ENCODE assay signal across 9 mouse cellular contexts in genomic region chr17:30007883-30008282, GRCm38 (mm10). TPM values are rescaled to one million over a fixed set of nuclear protein-coding genes. Genes with fewer than 3 reads are reported as not detected.
DNase-seq lines count a peak whose midpoint lies in the region; ATAC-seq and TF ChIP-seq lines count a peak whose summit lies in the region.
"Had no signal": no experiment of that assay in that cellular context is flagged by ENCODE, and none has a peak within 500 bp of the region (broad histone marks: within the 10 kb centered on the region; RNA-seq: fewer than 3 reads in every experiment).

No protein-coding gene starts in this region.

- no peaks in the 10 kb centered on the region for H3K9me3 ChIP-seq in forebrain, embryonic 12.5 days
- no peaks in the 10 kb centered on the region for H3K9me3 ChIP-seq in forebrain, postnatal 0 days (ENCODE audit: low read length)
- H3K9me3 ChIP-seq in midbrain, embryonic 10.5 days (replicated peaks): 0 out of 2 replicates have a peak, but pooled peaks cover 4% of the 10 kb centered on the region
- H3K9me3 ChIP-seq in midbrain, embryonic 11.5 days (ENCODE audit: control insufficient read depth, low read length): no peaks in the 10 kb centered on the region
- H3K9me3 ChIP-seq in liver, embryonic 14.5 days (ENCODE audit: control insufficient read depth, low read length): no peaks in the 10 kb centered on the region

- TF ChIP-seq CTCF in forebrain, postnatal 0 days (IDR thresholded peaks at IDR 0.05; ENCODE audit: low read depth): no peak
- TF ChIP-seq CTCF in liver, embryonic 14.5 days (IDR thresholded peaks at IDR 0.05; ENCODE audit: low read depth): no peak

- TF ChIP-seq EP300 in liver, embryonic 14.5 days (IDR thresholded peaks at IDR 0.05; ENCODE audit: low read depth): no peak

- H3K4me1 ChIP-seq in forebrain, embryonic 12.5 days: peaks cover 43% of the 10 kb centered on the region
- H3K4me1 ChIP-seq in forebrain, postnatal 0 days (ENCODE audit: insufficient read depth): peaks cover 19% of the 10 kb centered on the region
- peaks cover 56% of the 10 kb centered on the region for H3K4me1 ChIP-seq in midbrain, embryonic 10.5 days
- peaks cover 26% of the 10 kb centered on the region for H3K4me1 ChIP-seq in midbrain, embryonic 11.5 days (ENCODE audit: control insufficient read depth, insufficient read depth, low read length)
- H3K4me1 ChIP-seq in liver, embryonic 14.5 days (replicated peaks; ENCODE audit: control insufficient read depth in 2 of 2, insufficient read depth in 2 of 2, low read length in 1 of 2): peaks cover 20 to 34% of the 10 kb centered on the region in 2 experiments

- H3K27me3 ChIP-seq in forebrain, embryonic 12.5 days: no peaks in the 10 kb centered on the region
- H3K27me3 ChIP-seq in forebrain, postnatal 0 days (ENCODE audit: insufficient read depth, low read length): no peaks in the 10 kb centered on the region
- no peaks in the 10 kb centered on the region for H3K27me3 ChIP-seq in midbrain, embryonic 10.5 days (ENCODE audit: low read depth, poor library complexity, severe bottlenecking)
- H3K27me3 ChIP-seq in midbrain, embryonic 11.5 days (ENCODE audit: control insufficient read depth, insufficient read depth, low read length): no peaks in the 10 kb centered on the region
- H3K27me3 ChIP-seq in liver, embryonic 14.5 days (ENCODE audit: control insufficient read depth, insufficient read depth, low read length): no peaks in the 10 kb centered on the region

- DNase-seq in forebrain, postnatal 0 days: no peak
- no peak for DNase-seq in midbrain, embryonic 10.5 days (ENCODE audit: low spot score)
- no peak for DNase-seq in midbrain, embryonic 11.5 days (ENCODE audit: low spot score, missing footprints)
- DNase-seq in liver, embryonic 14.5 days (ENCODE audit: low read depth in 3 of 3, low spot score in 3 of 3): no peak
- peak; percentile 62 for DNase-seq in yolk sac, embryonic 10.5 days (ENCODE audit: low spot score)
- DNase-seq in adrenal gland, postnatal 4 days (ENCODE audit: low spot score in 2 of 2): no peak
- no peak for DNase-seq in right cerebral cortex, postnatal 4 days
- DNase-seq: thymus, adult 18-20 months had no signal

- H3K4me3 ChIP-seq in forebrain, embryonic 12.5 days (replicated peaks): no peak overlapping the region
- no peak overlapping the region for H3K4me3 ChIP-seq in forebrain, postnatal 0 days (ENCODE audit: low read depth, low read length)
- peak overlapping the region; percentile 99; the same call in 1 of the 2 replicates for H3K4me3 ChIP-seq in midbrain, embryonic 10.5 days
- H3K4me3 ChIP-seq in midbrain, embryonic 11.5 days (ENCODE audit: low read depth, low read length): no peak overlapping the region
- no peak overlapping the region for H3K4me3 ChIP-seq in liver, embryonic 14.5 days (ENCODE audit: insufficient read depth in 1 of 2, low read depth in 2 of 2, low read length in 2 of 2)

- H3K36me3 ChIP-seq in forebrain, embryonic 12.5 days (replicated peaks): peaks cover 5% of the 10 kb centered on the region; the same call in 1 of the 2 replicates
- H3K36me3 ChIP-seq in forebrain, postnatal 0 days (ENCODE audit: insufficient read depth): no peaks in the 10 kb centered on the region
- H3K36me3 ChIP-seq in midbrain, embryonic 10.5 days: peaks cover 38% of the 10 kb centered on the region
- no peaks in the 10 kb centered on the region for H3K36me3 ChIP-seq in midbrain, embryonic 11.5 days (ENCODE audit: control insufficient read depth, insufficient read depth, low read length)
- no peaks in the 10 kb centered on the region for H3K36me3 ChIP-seq in liver, embryonic 14.5 days (replicated peaks; ENCODE audit: control insufficient read depth, insufficient read depth, low read depth)

- peak overlapping the region; percentile 27; the same call in 1 of the 2 replicates for H3K4me2 ChIP-seq in forebrain, embryonic 12.5 days
- H3K4me2 ChIP-seq in forebrain, postnatal 0 days (ENCODE audit: low read depth): no peak overlapping the region; the same call in 1 of the 2 replicates
- no peak overlapping the region; the same call in 1 of the 2 replicates for H3K4me2 ChIP-seq in midbrain, embryonic 11.5 days
- H3K4me2 ChIP-seq in liver, embryonic 14.5 days (ENCODE audit: low read depth): peak overlapping the region; percentile 37

- no peak overlapping the region for H3K27ac ChIP-seq in forebrain, embryonic 12.5 days
- no peak overlapping the region for H3K27ac ChIP-seq in forebrain, postnatal 0 days (ENCODE audit: low read depth, low read length)
- no peak overlapping the region for H3K27ac ChIP-seq in midbrain, embryonic 10.5 days (replicated peaks)
- no peak overlapping the region for H3K27ac ChIP-seq in midbrain, embryonic 11.5 days (ENCODE audit: low read depth, low read length)
- no peak overlapping the region for H3K27ac ChIP-seq in liver, embryonic 14.5 days

- no peak overlapping the region for H3K9ac ChIP-seq in forebrain, embryonic 12.5 days
- H3K9ac ChIP-seq in forebrain, postnatal 0 days: no peak overlapping the region
- H3K9ac ChIP-seq in midbrain, embryonic 11.5 days (ENCODE audit: low read length): no peak overlapping the region
- no peak overlapping the region for H3K9ac ChIP-seq in liver, embryonic 14.5 days (replicated peaks)

- WGBS in forebrain, embryonic 12.5 days: 91% methylated on average over 6 of the region's 6 CpGs
- WGBS in forebrain, postnatal 0 days: 90% methylated on average over 6 of the region's 6 CpGs
- WGBS in midbrain, embryonic 10.5 days: 92% methylated on average over 6 of the region's 6 CpGs
- WGBS in midbrain, embryonic 11.5 days: 84% methylated on average over 6 of the region's 6 CpGs
- WGBS in liver, embryonic 14.5 days (ENCODE audit: insufficient replicate concordance): 63% methylated on average over 6 of the region's 6 CpGs

- no peak for ATAC-seq in forebrain, embryonic 12.5 days (ENCODE audit: low FRiP score)
- no peak for ATAC-seq in forebrain, postnatal 0 days
- no peak for ATAC-seq in midbrain, embryonic 11.5 days (ENCODE audit: low FRiP score)
- ATAC-seq in liver, embryonic 14.5 days (ENCODE audit: insufficient read depth): no peak

RNA-seq across cellular contexts. Expression of gene Zfand3, which starts 3.4 kb away (rescaled TPM):
- polyA plus RNA-seq in forebrain, embryonic 12.5 days (2016; fragmentation: Nextera tagmentation; extraction: Ambion mirVana): 77.3 and 83.5 TPM in 2 replicates
- 77.0 and 91.5 TPM in 2 replicates for total RNA-seq in forebrain, postnatal 0 days (2014; rRNA removed)
- polyA plus RNA-seq in forebrain, postnatal 0 days (2015; fragmentation: Nextera tagmentation; extraction: Ambion mirVana): 48.5 and 48.7 TPM in 2 replicates
- polyA plus RNA-seq in midbrain, embryonic 10.5 days (2016; fragmentation: Nextera tagmentation; extraction: Ambion mirVana): 68.1 and 80.5 TPM in 2 replicates
- 63.9 and 64.7 TPM in 2 replicates for polyA plus RNA-seq in midbrain, embryonic 11.5 days (2014; fragmentation: Nextera tagmentation; extraction: Ambion mirVana)
- 13.8 and 19.2 TPM in 2 replicates for polyA plus RNA-seq in liver, embryonic 14.5 days (2012; rRNA removed)
- 9.6 and 12.1 TPM in 2 replicates for polyA plus RNA-seq in liver, embryonic 14.5 days (2014; fragmentation: Nextera tagmentation; extraction: Ambion mirVana)
- 100 to 1,000 TPM; 140 to 145 TPM for total RNA-seq in adrenal gland, postnatal 4 days (2021)

RNA-seq across cellular contexts. Expression of gene Mdga1, which starts 38.0 kb away (rescaled TPM):
- polyA plus RNA-seq in forebrain, embryonic 12.5 days (2016; fragmentation: Nextera tagmentation; extraction: Ambion mirVana): 8.8 and 9.0 TPM in 2 replicates
- 29.1 and 45.7 TPM in 2 replicates for total RNA-seq in forebrain, postnatal 0 days (2014; rRNA removed)
- 7.6 and 10.9 TPM in 2 replicates for polyA plus RNA-seq in forebrain, postnatal 0 days (2015; fragmentation: Nextera tagmentation; extraction: Ambion mirVana)
- 4.3 and 6.2 TPM in 2 replicates for polyA plus RNA-seq in midbrain, embryonic 10.5 days (2016; fragmentation: Nextera tagmentation; extraction: Ambion mirVana)
- polyA plus RNA-seq in midbrain, embryonic 11.5 days (2014; fragmentation: Nextera tagmentation; extraction: Ambion mirVana): 5.8 and 6.5 TPM in 2 replicates
- 1.7 and 2.4 TPM in 2 replicates for polyA plus RNA-seq in liver, embryonic 14.5 days (2012; rRNA removed)
- 0.75 and 1.6 TPM in 2 replicates for polyA plus RNA-seq in liver, embryonic 14.5 days (2014; fragmentation: Nextera tagmentation; extraction: Ambion mirVana)
- total RNA-seq in adrenal gland, postnatal 4 days (2021): 1 to 10 TPM; 3.1 to 6.8 TPM

Comparison
In these comparisons a context has a peak if more than half of its experiments do, and no peak if none do; other contexts are left out.
1. H3K4me2 ChIP-seq: peak in forebrain, embryonic 12.5 days (single experiment) and liver, embryonic 14.5 days (single experiment); none in forebrain, postnatal 0 days (single experiment) and midbrain, embryonic 11.5 days (single experiment).